Mouse (Mus musculus): ENCODE data around the gene Gipc1.
A peak's percentile ranks its signal among the peaks of the same experiment; 100 is the strongest.

Gipc1 gene

GRCm38 (mm10) chr8:83648031-83648430 is 4.4 kb upstream of the Gipc1 start:
- DNase-seq (ENCODE audit: low spot score): no peak

DNA sequence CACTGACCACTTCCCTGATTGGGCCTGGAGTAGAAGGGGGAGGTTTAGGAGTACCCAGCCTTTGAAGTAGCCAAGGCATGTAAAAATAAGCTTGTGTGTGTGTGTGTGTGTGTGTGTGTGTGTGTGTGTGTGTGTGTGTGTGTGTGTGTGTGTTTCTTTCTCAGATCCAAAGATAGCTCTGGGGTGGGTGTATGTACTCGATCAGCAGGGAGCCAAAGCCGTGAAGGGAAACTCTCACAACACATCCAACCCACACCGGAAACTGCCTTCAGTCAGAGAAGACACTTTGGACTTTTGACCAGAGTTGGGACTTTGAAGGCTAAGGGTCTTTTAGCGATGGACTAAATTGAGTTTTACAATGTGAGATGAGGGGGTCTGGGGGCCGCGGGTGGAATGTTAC is 2.8 kb upstream of the Gipc1 start:
- no peak for DNase-seq (ENCODE audit: low spot score)

DNA sequence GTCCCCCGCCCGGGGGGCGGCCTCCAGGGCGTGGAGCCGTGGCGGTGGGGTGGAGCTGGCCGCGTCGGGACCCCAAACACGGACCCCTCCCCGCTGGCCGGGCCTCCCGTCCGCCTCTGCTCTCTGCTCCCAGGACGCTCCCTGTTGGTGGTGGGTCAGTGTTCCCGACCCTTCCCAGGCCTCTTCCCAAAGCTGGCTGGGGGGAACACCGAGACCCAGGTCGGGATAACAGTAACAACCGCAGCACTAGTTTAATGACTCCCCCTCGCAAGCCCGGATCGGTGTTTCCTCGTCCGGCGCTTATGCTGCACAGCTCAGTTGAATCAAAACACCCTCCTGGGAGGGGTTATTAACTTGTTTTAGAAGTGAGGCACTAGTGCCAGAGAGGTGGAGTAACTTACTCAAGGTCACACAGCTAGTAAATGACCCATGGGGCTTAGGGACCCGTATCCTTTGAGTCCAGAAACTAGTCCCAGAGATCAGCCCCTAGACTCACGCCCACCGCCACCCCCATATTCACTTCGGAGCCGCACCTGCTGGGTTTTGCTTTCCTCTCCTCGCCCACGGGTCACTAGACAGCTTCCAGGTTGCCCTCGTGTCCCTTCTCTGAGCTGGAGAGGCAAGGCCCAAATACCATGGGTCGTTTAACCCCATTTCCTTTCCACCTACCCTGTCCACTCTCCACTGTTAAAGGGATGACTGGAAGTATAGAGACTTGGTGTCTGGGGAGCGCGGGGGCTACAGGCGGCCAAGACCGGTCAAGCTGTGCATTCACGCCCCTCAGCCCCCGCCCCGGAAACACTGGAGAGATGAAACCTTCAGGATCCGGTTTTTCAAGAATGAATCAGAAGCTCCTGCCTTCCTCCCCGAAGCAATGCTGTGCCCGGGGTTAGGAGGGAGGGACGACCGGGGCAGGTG is 526 bp downstream of the Gipc1 start:
- DNase-seq (ENCODE audit: low spot score): peak; percentile 22

GRCm38 (mm10) chr8:83653662-83654017 is 1.2 kb downstream of the Gipc1 start:
- no peak for DNase-seq (ENCODE audit: low spot score)

DNA sequence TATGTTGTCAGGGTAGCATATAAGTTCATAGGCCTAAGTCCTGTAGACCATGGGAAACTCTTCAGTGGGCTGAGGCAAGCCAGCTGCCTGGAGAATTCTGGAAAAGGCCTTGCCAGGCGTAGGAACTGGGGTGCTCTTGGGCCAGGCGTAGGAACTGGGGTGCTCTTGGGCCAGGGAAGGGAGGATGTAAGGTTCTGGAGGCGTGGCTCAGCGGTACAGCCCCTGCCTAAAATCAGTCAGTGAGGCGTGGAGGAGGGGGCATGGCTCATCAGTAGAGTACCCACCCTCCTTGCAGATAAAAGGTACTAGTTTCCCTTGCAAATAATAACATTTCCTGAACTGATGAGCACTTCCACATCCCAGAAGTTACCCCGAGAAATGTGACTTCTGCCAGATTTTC is 2.2 kb downstream of the Gipc1 start:
- no peak for DNase-seq (ENCODE audit: low spot score)

- no peak for DNase-seq (ENCODE audit: low spot score)
These were observed 3.6 kb downstream of the Gipc1 start for GRCm38 (mm10) chr8:83656043-83656442.

- no peak for DNase-seq (ENCODE audit: low spot score)
These were observed 4.2 kb downstream of the Gipc1 start for GRCm38 (mm10) chr8:83656484-83657246.

DNA sequence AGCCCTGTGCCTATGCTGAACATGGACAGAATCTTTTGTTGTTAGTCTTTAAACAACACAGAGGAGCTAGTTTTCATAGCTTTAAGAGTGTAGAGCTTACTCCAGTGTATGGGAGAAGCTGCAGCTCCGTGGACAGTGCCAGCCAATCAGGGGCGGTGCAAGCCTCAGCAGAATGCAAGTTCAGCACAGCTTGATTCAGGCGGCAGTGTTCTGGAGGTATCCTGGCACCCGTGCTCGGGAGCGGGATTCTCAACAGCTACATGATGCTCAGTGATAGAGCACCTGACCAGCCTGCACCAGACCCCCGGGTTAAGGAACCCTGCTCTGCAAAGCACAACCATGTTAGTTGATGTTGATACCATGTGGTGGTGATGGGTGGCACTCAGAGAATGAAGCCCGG is 8.1 kb downstream of the Gipc1 start:
- no peak for DNase-seq (ENCODE audit: low spot score)

DNA sequence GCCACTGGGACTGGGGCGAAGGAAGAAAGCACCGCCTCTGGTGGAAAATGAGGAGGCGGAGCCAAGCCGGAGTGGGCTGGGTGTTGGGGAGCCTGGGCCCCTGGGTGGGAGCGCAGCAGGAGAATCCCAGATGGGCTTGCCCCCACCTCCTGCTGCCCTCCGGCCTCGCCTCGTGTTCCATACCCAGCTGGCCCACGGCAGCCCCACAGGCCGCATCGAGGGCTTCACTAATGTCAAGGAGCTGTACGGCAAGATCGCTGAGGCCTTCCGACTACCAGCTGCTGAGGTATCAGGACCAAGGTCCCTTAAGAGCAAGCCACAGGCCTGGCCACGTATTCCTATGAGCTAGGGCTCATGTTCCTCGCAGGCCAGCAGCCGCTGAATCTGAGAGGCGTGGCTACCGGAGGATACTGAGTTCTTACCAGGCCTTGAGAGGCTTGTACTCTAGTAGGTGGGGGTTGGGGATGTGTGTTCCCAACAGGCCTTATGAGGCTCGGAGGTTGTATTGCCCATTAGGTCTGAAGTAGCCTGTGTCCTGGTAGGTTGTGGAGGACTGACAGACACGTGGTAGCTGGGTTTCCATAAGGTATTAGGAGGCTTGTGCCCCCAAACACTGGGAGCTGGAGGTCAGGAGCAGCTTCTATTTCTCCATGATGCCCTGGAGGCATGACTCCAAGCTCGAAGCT is 8.7 kb downstream of the Gipc1 start:
- peak; percentile 65 for DNase-seq (ENCODE audit: low spot score)

GRCm38 (mm10) chr8:83662421-83662826 is 9.9 kb downstream of the Gipc1 start:
- DNase-seq (ENCODE audit: low spot score): peak; percentile 89

DNA sequence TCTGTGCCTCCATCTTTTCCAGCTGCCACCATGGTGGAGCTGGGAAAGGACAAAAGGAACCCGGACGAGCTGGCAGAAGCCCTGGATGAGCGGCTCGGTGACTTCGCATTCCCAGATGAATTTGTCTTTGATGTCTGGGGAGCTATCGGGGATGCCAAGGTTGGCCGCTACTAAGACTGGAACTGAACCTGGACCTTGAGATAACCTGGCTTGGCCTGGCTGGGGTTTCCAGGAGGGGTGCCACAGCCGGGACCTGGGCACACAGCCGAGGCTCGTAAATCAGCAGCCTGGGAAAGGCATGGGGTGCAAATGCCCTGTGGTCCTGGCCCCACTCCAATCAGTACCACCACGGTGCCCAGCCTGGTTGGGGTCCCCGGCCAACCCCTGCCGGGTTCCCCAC is 11.6 kb downstream of the Gipc1 start:
- DNase-seq (ENCODE audit: low spot score): no peak

DNA sequence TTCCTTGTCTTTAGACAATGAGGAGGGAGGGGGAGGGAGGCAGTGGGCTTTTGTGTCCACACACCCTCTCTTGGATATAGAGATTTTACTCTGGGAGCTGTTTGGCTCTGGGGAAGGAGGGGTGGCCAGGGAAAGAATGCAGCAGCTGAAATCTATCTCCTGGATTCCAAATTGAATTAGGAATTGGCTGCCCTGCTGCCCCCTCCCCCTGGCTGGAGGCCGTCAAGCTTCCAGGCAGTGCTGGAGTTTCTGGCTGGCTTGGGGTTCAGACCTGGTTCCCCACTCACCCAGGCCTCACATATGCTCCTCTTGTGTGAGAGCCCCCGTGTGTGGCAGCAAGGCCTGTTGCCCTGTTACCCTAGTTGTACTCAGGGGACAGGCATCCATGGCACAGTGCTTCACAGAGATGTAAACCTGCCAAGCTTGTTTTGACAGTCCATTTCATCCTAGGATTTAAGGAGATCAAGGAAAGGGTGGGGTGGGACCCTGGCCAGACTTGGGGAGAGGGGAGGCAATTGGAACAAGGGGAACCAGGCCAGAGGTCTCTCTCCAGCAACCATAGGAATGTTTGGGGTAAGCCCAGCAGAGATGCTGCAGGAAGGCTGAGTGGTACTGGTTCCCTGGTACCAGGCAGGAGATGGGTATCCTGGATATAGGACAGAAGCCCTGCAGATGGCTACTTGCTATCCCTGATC is 12.6 kb downstream of the Gipc1 start:
- DNase-seq (ENCODE audit: low spot score): no peak

GRCm38 (mm10) chr8:83665969-83666865 is 13.7 kb downstream of the Gipc1 start, which contains the start of gene Ptger1:
TSS of gene Ptger1 (plus strand) at chr8:83666678.
- DNase-seq (ENCODE audit: low spot score): no peak

DNA sequence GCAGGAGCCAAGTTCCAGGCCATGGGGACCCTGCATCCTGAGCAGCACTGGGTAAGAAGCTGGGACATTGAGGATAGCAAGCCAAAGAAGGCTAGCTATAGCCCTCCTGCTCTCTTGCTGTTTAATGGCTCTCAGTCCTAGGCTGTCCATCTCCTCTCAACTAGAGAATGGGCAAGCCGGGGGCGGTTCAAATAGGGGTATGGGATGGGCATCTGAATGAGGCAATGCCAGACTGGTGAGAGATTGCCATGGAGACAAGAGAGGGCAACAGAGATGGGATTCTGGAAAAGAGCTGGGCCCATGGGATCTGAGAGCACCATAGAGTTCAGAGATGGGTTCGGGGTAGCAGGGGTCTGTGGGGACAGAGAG is 14.4 kb downstream of the Gipc1 start:
- no peak for DNase-seq (ENCODE audit: low spot score)

DNA sequence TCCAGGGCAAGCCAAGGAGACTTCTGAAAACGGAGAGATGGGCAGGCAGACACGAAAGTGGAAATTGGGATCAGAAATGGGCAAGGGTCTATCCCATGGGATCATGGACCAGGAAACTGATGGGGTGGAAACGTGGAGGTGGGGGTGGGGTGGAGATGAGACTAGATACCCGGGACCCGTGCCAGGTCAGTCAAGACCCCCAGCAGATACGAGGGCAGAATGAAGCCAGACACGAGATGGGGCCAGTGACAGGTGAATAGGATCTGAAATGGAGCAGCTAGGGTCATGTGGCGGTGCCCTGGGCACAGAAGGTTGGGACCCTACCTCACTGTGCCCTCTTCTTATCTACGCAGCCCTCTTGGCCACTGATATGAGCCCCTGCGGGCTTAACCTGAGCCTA is 15.0 kb downstream of the Gipc1 start:
- DNase-seq (ENCODE audit: low spot score): no peak

- DNase-seq (ENCODE audit: low spot score): peak; percentile 88
These were observed 15.8 kb downstream of the Gipc1 start for GRCm38 (mm10) chr8:83668010-83668916.

GRCm38 (mm10) chr8:83669013-83669412 is 16.5 kb downstream of the Gipc1 start:
- no peak for DNase-seq (ENCODE audit: low spot score)

DNA sequence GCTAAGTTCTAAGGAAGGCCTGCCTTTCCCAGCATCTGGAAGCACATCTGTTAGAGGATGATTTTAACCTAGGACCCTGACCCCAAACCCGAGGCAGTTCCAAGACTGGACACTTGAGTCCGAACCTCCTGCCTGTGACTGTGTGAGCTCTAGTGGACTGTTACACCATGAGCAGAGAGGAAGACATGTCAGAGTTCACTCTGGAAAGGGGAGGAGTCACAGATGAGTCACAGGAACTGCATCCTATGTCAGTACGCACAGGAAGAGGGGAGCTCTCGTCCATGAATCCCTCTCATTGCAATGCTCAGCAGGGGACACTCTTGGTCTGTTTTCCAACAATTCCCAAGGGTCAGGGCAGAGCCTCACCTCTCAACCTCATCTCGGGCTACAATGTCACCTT is 20.5 kb downstream of the Gipc1 start:
- DNase-seq (ENCODE audit: low spot score): no peak

DNA sequence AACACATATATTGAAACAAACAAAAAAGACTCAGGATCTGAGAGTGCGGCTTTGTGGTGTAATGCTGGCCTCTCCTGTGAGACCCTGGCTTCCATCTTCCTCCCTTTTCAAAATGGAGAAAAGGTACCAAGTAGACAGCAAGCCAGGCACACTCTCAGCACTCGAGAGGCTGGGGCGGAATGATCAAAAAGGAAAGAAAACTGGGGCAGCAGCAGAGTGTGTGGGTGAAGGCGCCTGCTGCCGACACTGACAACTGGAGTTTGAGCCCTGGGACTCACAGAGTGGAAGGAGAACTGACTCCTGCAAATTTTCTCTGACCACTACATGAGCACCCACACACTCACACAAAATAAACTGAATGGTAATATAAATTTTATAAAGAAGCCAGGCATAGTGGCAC is 22.0 kb downstream of the Gipc1 start:
- DNase-seq (ENCODE audit: low spot score): no peak

GRCm38 (mm10) chr8:83679866-83680265 is 27.4 kb downstream of the Gipc1 start:
- DNase-seq (ENCODE audit: low spot score): no peak
